Mouse (Mus musculus) adrenal gland, postnatal 14 days (tissue): ENCODE measurements around the gene Tsr1. TPM values are rescaled to one million over a fixed set of nuclear protein-coding genes. Genes with fewer than 3 reads are reported as not detected.
A peak's percentile ranks its signal among the peaks of the same experiment; 100 is the strongest.

ENCODE experiments used
- DNase-seq: peaks from one replicate; pipeline ENCODE4 v3.0.0; 2021; ENCODE audit warnings: mixed read lengths
- long read RNA-seq, 2 experiments: library from polyadenylated mRNA; stranded (forward); transcript quantifications; one replicate each; pipeline ENCODE4 v2.0.0; 2021
- total RNA-seq: library from RNA; stranded (reverse); gene quantifications from 2 replicates; pipeline ENCODE4 v1.2.3, GENCODE M21; 2021

Tsr1 gene
- 42.1 and 44.6 TPM in 2 replicates for total RNA-seq
- long read RNA-seq, experiment 1, transcript Tsr1-201 (15 exons, 3,389 nt) = major isoform, 12 of 18 reads
- long read RNA-seq, experiment 1, partial matches to known transcripts = 0 of 18 reads
- long read RNA-seq, experiment 1, other reads (novel, unspliced or antisense) = 5 of 18 reads
- long read RNA-seq, experiment 2, transcript Tsr1-201 (15 exons, 3,389 nt) = major isoform, 13 of 19 reads
- long read RNA-seq, experiment 2, partial matches to known transcripts = 6 of 19 reads
- long read RNA-seq, experiment 2, other reads (novel, unspliced or antisense) = 0 of 19 reads

DNA sequence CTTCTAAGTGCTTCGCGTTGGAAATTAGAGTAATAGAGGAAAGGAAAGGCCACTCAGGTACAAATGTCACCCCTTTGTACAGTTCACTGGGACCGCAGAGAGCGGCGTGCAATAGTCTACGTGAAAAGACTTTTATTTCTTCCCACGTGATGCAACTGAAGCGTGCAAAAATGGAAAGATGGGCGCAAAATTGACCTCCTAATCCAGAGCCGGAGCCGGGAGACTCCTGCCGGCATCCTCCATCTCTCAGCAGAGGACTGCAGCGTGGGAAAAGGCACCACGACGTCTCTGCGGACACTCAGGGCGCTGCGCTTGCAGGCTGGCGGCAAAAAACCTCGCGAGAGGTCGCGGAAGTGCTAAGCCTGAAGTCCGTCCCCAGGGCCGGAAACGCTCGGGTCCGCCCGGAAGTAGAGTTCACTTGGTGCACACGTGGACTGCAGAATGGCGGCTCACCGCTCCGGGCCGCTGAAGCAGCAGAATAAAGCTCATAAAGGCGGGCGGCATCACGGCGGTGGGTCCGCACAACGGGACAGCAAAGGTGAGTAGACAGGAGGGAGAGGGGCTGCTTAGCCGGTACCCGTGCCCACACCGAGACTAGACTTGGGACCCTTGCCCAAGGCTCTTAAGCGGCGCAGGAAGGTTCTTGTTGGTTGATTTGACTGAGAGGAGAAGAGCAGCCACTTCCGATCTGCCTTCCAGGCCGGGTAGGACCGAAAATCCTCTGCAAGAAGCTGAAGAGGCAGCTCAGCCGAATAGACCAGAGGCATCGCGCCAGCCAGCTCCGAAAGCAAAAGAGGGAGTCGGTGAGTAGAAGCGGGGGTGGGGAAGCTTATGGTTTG is at the start of gene Tsr1:
Tsr1 (plus strand) TSS at position 394 of the 839 bp plus-strand sequence.
- peak; percentile 96 for DNase-seq

DNA sequence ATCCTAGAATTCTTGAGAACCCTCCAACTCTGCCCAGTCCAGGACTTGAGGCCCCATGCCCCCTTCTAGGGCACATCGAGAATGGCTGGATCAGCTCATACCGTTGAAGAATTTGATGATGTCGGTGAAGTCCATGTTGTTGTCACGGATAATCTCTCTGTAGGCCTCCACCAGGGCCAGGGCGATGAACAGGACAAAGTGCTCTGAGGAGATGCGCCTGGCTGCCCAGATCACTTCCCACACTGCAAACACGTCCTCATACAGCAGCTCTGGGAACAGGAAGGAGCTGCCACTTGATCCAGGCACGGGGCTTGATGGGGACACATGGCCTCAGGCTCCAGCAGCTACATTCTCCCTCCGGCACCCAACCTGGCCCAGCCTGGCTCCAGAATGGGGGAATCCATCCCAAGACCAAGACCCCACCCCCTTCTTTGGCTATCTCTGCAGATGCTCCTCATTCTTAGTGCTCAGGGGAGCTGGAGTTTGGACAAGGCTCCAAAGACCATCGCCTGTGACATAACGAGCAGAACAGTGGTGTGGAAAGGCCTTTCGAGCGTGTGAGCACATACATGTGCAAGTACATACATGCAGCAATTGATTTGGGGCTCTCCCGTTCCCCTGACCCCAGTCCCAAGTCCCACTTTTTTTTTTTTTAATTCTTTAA is 46.7 kb upstream of the Tsr1 start:
- DNase-seq = no peak

DNA sequence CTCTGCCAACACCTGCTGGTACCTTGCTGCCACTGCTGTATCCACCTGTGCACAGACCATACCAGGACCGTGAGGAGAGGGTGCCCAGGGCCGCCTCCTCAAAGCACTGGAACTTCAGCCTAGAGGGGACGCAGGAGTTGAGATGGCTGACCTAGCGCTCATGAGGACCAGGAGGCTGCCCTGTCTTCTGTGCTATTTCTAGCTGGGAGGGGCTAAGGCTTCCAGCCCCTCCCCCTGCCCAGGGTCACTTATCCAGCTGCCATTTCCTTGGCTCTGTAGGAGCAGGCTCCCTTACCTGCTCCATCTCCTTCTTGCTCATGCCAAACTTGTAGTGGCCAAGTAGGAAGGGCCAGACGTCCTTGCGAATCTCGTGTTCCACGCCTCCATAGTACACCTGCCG is 40.1 kb upstream of the Tsr1 start:
- DNase-seq = no peak

DNA sequence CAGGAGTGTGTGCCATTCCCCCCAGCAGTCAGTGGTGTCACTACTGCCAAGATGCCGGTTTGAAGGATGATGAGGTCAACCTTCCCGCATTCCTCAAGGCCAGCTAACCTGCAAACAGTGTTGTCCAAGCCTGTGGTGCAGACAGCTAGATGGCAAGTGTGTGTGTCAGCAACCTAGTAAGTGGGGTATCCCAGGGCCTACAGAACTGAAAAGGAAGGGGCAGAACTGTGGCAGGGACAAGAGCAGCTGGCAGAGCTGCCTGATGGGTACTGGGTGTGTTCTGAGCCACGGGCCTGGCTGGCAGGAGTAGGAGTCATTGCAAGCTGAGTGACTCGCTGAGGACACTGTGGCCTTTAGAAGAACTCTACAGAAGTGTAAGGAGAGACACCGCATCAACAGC is 35.7 kb upstream of the Tsr1 start:
- no peak for DNase-seq

DNA sequence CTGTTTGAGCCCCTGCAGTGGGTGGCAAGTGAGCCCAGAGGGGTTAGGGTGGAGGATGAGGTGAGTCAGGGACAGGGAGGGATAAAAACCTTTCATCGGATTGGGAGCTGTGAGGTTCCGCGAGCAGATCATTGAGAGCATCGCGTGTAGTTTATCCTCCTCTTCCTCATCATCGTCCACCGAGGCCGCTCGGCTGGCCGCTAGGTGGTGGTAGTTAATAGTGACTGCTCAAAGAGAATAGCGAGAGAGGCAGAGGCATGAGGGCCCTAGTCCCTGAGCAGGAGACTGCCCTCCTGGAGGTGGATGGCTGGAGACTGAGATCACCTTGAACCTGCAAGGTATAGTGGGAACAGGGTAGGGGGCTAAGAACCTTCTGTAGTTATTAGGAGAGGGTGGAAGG is 34.4 kb upstream of the Tsr1 start:
- DNase-seq = no peak

DNA sequence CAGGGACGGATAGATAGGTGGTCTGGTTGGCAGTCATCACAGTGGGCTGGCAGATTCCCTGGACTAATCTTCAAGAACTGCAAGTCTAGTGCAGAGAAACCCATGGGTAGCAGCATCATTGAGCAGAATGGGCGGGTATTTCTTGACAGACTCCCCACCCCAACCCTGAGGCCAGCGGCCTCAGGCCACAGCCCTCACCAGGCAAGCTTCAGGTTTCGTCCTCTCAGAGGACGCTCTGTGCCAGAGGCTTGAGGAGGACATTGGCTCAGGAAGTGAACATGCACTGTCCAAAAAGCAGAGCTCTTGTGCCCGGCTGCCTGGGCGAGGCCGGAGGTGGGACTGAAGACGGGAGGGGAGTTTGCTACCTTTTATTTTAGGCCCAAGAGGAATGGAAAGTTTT is 33.5 kb upstream of the Tsr1 start:
- no peak for DNase-seq

DNA sequence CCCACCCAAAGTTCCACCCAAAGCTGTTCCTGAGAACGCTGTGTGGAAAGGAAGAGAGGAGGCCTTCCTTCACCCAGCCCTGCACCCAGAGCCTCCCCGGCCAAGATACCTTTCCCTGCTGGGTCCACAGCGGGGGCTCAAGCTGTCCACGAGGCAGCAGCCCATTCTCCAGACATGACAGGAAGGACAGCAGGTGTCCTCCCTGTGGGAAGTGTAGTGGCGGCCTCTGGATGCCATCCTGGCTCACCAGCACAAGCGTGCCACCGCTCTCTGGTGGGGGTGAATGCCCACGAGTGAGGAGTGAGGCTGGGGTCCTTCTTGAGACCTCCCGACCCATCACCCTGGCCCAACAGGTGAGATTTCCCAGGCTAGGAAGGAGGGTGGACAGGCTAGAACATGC is 32.6 kb upstream of the Tsr1 start:
- DNase-seq = no peak

DNA sequence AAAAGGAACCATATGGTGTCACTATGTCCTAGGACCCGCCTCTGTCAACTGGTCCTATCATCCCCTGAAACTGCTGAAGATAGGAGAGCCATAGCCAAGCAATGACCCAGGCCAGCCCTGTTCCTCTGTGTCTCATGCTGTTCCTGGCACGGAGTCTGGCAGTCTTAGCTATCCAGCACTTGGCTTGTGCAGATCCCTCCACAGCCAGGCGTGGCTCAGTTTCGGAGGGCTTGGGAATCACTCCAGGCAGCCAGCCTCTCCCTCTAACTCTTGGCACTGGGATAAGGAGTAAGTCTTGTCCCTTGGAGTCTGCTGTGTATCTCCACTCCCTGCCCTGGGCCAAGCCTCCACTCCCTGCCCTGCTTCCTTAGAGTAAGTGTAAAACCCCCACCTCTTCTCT is 31.2 kb upstream of the Tsr1 start:
- peak; percentile 69 for DNase-seq

DNA sequence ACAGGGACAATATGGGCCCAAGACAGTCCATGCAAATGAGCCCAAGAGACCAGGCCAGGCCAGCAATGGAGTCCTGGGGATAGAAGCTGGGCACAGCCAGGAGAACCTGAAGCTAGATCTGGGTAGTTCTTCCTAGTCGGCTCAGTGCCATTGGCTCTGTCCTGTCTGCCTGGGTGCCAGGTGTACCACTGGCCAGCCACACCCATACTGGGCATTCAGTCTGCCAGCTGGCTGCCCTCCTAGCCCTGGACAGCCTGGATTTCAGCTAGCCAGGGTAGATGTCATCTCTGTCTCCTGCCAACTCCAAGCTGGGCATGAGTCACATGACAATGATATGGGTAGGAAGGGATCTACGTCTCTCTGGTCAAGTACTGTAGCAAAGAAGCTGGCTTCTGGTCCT is 30.7 kb upstream of the Tsr1 start:
- DNase-seq = peak; percentile 85

DNA sequence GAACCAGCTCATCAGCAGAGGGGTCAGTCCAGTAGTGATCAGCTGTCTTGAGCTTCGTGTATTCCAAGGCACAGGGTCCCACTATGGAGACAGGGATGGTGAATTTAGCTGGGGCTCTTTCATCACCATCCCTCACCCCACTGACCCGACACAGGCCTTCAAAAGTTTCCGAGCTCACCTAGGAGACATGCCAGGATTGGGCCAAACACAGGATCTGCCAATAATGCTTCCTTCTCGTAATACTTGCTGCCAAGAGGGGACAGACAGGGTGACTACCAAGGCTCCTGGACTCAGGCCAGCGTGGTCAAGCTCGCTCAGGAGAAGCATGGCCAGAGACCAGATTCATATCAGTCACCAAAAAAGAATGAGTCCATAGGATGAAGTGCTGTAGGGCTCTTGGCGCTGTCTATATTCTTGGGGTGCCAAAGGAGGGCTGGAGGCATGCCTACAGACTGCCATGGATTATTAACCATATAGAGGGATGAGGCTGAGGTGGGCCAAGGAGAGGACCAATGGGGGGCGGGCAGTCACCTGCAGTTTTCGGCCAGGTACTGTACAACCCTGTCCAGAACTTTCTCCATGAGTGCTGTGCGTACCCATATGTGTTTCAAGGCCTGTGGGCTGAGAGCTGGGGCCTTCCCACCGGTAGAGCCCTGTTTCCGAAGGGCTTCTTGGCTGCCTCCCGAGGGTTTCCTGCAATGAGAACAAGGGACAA is 29.7 kb upstream of the Tsr1 start:
- DNase-seq = peak; percentile 53

DNA sequence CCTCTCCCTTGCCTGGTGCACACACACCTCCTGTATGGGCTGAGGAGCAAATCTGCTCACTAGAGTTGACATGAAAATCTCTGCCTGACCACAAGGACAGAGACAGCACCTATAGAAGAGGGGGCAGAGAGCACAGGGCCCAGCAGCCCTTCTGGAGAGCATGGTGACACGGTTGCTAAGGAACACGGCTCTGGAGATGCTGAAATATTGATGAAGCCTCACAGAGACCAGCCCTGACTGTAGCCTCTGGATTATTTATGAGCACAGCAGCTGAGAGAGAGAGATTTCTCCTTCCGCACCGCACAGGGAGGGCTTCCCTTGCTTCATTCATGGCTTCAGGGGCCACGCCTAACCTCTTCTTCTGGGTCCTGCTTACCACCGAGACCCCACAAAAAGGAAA is 28.3 kb upstream of the Tsr1 start:
- DNase-seq = no peak

DNA sequence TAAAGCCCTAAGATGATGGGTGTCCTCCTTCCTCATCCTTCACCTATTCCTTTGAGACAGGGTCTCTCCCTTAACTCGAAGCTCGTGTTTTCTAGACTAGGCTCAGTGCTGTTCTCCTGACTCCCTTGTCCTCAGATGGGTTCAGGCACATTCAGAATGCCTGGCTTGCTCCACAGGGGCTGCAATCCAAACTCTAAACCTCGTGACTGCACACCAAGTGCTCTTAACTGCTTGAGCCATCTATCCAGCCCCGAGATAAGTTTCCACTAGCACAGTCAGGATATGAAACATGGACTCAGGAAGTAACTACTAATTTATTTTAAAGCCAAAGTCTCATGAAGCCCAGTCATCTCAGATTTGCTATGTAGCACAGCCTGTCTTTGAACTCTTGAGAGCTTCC is 27.3 kb upstream of the Tsr1 start:
- DNase-seq = no peak

DNA sequence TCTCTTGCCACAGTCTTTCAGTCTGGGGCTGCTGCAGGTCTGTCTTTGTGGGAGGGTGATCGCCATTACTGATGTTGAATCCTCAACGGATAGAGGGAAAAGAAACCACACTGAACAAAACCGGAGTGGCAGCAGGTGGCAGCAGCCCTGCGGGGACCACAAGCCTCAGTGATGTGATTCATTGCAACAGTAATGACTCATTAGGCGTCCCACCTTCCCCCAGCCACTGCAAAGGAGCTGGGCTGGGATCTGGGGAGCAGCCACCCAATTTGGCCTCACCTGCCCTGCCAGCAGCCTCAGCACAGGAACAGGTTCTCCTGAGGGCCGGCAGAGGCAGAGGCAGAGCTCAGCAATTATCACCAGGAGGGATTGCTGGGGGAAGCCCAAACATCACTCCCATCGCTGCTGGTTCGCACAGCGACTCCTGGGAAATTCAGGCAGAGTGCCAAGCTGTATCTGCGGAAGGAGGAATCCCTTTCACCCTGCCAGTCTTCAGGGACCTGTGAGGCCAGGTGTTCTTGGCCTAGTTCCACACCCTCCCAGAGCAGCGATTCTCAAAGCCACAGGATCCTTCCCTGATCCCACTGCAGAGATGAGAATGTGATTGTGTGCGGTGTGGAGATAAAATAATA is 26.8 kb upstream of the Tsr1 start:
- peak; percentile 61 for DNase-seq

DNA sequence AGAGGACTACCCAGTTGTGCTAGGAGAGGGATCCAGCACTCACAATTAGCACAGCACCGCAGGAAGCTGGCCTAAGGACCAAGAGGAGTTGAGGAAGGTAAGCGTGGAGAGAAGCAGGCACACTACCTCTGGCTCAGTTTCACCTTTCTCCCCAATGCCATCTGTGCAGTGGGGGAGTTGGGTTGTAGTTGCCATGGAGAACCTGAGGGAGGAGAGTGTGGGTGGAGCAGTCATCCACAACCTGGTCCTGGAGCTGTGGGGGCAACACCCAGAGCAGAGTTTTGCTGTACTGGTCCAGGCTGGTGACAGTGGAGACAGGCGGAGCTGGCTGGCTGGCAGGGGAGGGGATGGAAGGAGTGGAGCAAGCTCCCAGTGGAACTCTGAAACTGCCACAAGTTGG is 23.2 kb upstream of the Tsr1 start:
- DNase-seq = no peak

DNA sequence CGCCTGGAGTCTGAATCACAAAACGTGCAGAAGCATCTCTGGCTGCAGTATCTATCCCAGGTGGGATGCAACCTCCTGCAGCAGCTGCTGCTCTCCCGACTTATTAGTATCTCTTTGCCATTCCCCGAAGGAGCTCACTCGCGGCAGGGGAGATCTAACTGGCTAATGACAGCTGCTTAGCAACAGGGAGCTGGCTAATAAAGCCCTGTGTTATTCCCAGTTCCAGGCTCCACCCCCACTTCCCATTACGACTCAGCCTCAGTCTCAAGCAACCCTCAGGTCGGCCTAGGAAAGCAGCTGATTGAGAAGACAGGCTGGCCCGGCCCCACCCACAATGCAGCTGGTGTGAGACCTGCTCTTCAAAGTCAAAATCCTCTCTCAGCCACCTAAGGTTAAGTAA is 21.1 kb upstream of the Tsr1 start:
- DNase-seq = peak; percentile 48

DNA sequence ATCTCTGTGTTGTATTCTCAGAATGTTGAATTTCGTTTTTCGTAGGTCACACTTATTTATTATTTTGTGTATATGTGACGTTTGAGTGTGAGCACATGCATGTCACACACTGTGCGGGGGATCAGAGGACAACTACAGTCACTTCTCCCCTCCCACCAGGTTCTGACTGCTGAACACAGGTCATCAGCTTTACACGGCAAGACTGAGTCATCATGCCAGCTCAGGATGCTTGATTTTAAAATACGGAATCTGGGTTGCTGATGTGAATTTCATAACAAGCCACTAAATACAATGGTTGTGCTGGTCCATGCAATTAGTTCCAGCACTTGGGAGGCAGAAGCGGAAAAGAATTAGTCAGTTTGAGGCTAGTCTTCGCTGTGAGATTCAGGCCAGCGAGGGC is 16.9 kb upstream of the Tsr1 start:
- DNase-seq = no peak

DNA sequence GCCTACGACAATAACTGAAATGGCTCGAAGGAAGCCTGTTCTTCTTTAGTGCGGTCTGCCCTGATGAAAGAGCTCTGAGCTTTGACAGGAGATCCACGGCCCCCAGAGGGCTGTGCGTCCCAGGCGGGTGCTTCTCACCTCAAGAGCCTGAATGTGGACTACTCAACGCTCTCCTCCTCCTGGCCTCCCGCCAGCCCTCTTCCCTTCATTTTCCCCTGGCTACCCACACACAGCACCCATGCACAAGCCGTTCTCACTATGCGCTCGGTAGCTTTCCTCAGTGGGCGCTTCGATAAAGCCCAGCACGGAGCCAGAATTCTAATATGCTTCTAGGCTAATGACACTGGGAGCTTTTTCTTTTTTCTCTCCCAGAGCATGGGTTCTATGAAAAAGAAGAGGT is 15.9 kb upstream of the Tsr1 start:
- DNase-seq = no peak

DNA sequence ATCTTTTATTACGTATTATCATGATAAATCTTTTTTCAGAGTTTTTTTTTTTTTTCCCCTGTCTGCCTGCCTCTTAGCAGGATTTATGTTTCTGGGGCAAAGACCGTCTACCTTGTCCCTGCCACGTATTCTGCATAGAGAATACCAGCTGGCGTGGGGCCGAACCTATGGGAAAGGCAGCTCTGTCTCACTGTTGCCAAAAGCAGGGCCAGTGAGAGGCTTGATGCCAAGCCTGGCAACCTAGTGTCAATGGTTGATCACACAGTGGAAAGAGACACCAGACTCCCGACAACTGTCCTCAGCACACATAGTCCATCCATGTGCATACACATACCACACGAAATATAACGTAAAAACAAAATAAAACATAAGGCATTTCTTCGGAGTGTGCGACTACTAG is 14.8 kb upstream of the Tsr1 start:
- DNase-seq = no peak

DNA sequence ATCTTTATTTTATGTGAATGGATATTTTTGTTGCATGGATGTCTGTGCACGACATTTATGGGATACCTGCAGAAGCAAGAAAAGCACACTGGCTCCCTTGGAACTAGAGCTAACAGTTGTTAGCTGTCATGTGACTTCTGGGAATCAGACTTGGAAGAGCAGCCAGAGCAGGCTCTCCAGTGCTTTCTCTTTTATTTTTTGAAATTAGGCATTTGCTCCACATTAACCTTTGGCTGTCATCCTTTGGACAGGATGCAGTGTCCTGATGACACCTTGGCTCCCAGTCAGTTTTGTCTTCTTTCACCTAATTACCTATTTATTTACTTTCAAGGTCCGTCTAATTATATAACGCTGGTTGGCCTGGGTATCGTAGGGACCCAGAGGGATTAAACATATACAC is 3.3 kb upstream of the Tsr1 start:
- DNase-seq = no peak

DNA sequence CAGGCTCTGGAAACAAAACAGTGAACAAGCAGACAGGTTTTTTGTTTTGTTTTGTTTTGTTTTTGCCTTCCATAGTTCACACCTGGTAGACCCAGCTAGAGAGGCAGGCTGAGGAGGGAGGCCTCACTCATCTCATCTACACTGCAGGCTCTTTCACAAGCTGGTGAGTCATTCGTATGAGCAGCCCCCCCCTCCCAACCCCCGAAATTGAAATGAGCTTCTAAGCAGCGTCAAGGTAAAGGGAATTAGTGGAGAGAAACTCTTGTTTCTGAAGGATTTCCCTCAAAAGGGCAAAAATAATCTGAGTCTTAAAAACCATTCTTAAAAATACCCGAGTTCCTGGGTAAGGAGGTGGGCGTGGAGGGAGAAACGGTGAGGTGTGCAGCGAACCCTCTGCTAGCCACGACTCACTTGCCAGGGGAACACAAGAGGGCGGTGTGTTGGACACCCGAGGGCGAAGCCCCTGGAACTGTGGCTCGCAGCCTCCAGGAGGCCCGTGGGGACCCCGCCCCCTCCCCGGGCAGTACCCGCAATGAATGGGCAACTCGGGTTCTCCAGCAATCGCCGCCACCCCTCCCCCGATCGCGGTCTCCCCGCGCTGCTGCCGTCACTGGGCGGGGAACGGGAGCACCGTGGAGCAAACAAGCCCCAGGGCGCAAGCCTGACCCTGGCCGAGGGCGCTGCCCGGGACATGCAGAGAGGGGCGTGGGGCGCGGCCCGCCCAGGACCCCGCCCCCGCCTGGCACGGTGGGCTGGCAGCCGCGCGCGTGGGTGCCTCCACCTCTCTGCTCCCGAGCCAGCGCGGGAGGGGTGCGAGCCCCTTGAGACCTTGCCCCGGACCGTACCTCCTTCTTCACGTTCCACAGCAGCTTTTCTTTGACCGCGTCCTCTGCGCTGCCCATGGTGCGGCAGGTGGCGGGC is 1.6 kb upstream of the Tsr1 start:
- peak; percentile 89 for DNase-seq
